Mouse (Mus musculus) MEL-GATA-1-ER (cell line): ENCODE measurements at regions not wholly inside any gene's neighbourhood (a gene's known extent, or its start where the extent isn't known, plus 50 kb on each side); places are given as distances from the start of the nearest gene placed in this dataset.

Experiments
- DNase-seq: peaks from one replicate; pipeline ENCODE4 v3.0.0-alpha.2; 2012; ENCODE audit warnings: low read depth; ENCODE audit errors: extremely low read depth

GRCm38 (mm10) chr7:111420698-111421097 lies 337.9 kb upstream of the Eif4g2 start:
- no peak for DNase-seq

- DNase-seq, result no peak
These were observed 334.9 kb upstream of the Eif4g2 start for GRCm38 (mm10) chr7:111417735-111418134.

- DNase-seq, result no peak
These were observed 333.2 kb upstream of the Eif4g2 start for GRCm38 (mm10) chr7:111416061-111416460.

GRCm38 (mm10) chr7:111413745-111414144 lies 330.9 kb upstream of the Eif4g2 start:
- no peak for DNase-seq

- DNase-seq, result no peak
These were observed 330.1 kb upstream of the Eif4g2 start for GRCm38 (mm10) chr7:111412957-111413356.

- DNase-seq, result no peak
These were observed 328.6 kb upstream of the Eif4g2 start for GRCm38 (mm10) chr7:111411386-111411960.

GRCm38 (mm10) chr7:111395972-111396371 lies 313.1 kb upstream of the Eif4g2 start:
- DNase-seq, result no peak

GRCm38 (mm10) chr7:111395111-111395510 lies 312.3 kb upstream of the Eif4g2 start:
- no peak for DNase-seq

- no peak for DNase-seq
These were observed 311.0 kb upstream of the Eif4g2 start for GRCm38 (mm10) chr7:111393846-111394245.

GRCm38 (mm10) chr7:111389690-111390089 lies 306.9 kb upstream of the Eif4g2 start:
- no peak for DNase-seq

GRCm38 (mm10) chr7:111374534-111374933 lies 291.7 kb upstream of the Eif4g2 start:
- DNase-seq, result no peak

- no peak for DNase-seq
These were observed 290.7 kb upstream of the Eif4g2 start for GRCm38 (mm10) chr7:111373380-111374173.

GRCm38 (mm10) chr7:111370421-111370887 lies 287.6 kb upstream of the Eif4g2 start:
- no peak for DNase-seq

GRCm38 (mm10) chr7:111368296-111369004 lies 285.6 kb upstream of the Eif4g2 start:
- DNase-seq, result no peak

- DNase-seq, result no peak
These were observed 284.3 kb upstream of the Eif4g2 start for GRCm38 (mm10) chr7:111366951-111367653.

GRCm38 (mm10) chr7:111365384-111365783 lies 282.6 kb upstream of the Eif4g2 start:
- DNase-seq, result no peak

- DNase-seq, result no peak
These were observed 280.4 kb upstream of the Eif4g2 start for GRCm38 (mm10) chr7:111363206-111363605.

- no peak for DNase-seq
These were observed 279.8 kb upstream of the Eif4g2 start for GRCm38 (mm10) chr7:111362646-111363045.

GRCm38 (mm10) chr7:111355088-111355656 lies 272.3 kb upstream of the Eif4g2 start:
- no peak for DNase-seq

- DNase-seq, result no peak
These were observed 271.2 kb upstream of the Eif4g2 start for GRCm38 (mm10) chr7:111354066-111354465.

- DNase-seq, result no peak
These were observed 269.3 kb upstream of the Eif4g2 start for GRCm38 (mm10) chr7:111352176-111352575.
